Mouse (Mus musculus): Measurements from ENCODE around the gene Irf3.

GRCm38 (mm10) chr7:44964990-44965389, 32.5 kb upstream of the Irf3 start:
- TF ChIP-seq CTCF (IDR thresholded peaks at IDR 0.05; ENCODE audit: borderline replicate concordance, control insufficient read depth, extremely low read depth, insufficient read depth, low read length, poor library complexity): no peak
- no peak for TF ChIP-seq POLR2A (IDR thresholded peaks at IDR 0.05; ENCODE audit: control insufficient read depth, extremely low read depth, insufficient read depth, low read length, poor library complexity)

Data from thymus, adult 2 months (tissue).